Mouse (Mus musculus) Muller cell, postnatal 12 days (primary cell): ENCODE data around the gene Plet1.
A peak's percentile ranks its signal among the peaks of the same experiment; 100 is the strongest.

ENCODE experiments used
- DNase-seq: peaks from one replicate; pipeline ENCODE4 v3.0.0-alpha.2; 2015; ENCODE audit errors: inconsistent ontology term

Plet1 gene

DNA sequence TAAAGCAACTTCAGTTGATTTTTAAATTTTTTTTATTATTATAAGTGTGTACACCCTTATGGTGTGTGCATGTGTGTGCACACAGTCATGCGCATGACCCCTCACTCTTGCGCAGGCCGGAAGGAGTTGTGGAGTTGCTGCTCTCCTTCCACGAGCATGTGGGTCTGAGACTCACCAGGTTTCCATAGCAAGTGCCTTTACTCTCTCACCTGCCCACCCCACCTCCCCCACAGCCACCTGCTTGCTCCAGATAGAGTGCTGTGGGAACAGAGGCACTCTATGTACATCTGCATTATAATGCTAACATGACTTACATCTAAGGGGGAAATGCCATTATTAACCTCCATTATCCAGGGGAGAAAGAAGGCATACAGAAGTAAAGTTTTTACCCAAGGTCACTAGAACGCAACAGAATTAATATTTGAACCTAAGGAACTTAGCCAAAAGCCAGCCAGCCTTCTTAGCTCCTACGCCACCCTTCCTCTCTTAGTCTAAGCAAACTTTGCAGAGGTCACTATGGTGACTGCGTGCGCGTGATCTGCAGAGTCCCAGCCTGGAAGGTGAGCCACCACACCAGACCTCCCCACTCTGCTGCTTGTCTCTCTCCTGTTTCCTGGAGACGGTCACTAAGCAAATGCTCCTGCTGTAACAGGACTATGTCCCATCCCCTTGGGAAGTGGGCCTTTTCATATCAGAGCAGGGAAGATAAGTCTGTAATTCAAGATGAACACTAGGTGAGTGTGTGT is 1.3 kb downstream of the Plet1 start:
- DNase-seq, result no peak

DNA sequence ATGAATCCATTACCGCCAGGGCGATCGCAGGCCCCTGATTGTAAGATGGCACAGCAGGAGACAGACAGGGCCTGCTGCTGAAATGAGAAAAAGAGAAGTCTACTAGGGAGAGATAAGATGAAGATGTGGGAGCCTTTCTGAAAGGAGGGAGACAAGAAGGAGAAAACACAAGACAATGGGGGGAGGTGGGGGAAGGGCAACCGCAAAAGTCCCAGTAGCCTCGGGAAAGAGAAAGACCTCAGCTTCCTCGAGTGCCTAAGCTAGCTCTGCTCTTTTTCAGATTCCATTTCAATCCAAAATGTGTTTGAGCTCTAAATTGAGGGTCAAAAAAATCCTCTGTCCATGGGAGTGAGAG is 1.8 kb downstream of the Plet1 start:
- no peak for DNase-seq

DNA sequence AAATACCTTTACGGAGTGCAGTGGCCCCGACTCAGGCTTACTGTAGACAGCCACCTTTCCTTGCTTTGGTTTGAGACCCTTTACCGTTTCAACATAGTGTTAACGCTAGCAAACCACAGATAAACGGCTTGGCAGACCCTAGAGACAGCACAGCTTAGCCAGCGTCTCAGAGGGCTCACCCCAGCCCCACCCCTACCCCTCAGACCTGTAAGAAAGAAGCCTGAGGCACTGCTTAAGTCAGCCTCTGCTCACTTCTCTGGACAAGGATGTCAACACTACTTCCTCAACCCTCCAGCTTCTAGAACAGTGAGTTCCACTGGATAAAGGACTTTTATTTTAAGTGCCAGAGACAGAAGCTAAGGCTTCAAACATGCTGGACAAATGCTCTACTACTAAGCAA is 2.2 kb downstream of the Plet1 start:
- no peak for DNase-seq

DNA sequence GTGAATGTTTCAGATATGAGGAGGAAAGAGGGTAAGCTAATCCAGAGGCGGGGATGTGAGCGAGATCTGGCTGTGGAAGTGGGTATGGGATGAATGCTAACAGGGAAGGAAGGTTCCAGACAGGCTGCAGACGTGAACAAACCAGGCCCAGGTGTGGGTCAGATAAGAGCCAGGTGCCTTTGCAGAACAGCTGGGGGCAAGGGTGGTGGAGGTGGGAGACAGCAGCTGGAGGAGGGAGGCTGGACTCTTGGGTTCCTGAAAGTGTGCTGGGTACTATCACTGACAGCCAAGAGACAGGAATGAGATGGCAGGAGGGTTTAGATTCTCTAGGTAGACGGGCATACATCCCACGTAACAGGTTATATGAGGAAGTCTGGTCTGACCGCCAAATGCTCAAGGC is 2.8 kb downstream of the Plet1 start:
- no peak for DNase-seq

DNA sequence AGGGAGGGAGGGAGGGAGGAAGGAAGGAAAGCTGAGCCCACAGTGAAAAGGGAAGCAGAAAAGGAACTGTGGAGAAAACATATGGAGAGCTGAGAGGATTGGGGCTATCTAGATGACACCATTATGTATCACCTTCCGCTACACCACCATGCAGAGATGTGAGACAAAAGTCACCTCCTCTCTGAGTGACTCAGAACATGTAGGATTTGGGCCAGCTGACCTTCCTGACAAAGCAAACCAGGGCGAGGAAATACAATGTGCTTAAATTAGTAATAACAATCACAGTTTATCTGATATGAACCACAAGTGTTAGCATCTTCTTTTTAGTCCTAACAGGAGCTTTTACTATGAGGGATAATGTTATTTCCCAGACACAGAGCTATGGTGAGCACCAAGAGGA is 3.2 kb downstream of the Plet1 start:
- no peak for DNase-seq

DNA sequence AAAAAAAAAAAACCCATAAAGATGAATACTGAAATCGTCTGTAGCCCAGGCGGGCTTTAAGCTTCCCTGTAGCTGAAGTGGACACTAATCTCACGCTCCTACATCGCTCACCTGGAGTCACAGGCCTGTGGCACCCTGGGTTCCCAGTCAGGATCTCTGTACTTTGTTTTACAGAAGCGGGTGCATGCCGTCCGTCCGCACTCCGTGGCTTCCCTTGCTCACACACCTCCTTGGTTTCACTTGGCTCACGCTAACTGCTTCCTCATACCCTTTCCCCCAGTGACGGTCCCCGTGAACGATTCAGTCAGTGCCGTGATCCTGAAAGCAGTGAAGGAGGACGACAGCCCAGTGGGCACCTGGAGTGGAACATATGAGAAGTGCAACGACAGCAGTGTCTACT is 4.5 kb downstream of the Plet1 start:
- no peak for DNase-seq

DNA sequence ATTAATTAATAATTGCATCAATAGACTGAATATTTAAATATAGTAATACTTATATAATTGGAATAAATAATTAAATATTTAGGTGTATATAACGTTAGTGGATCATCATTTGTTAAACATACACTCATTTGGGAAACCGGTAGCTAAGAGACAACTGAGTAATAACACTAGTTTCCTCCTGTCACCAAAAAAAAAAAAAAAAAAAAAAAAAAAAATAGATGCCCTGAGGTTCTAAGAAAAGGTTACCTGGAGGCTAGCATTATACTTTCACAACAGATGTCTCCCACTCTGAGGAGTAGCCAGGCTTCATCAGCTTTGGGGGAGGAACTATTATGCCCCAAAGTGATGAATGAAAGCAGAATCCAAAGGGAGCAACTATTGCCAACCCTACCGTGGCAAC is 5.5 kb downstream of the Plet1 start:
- DNase-seq, result no peak

DNA sequence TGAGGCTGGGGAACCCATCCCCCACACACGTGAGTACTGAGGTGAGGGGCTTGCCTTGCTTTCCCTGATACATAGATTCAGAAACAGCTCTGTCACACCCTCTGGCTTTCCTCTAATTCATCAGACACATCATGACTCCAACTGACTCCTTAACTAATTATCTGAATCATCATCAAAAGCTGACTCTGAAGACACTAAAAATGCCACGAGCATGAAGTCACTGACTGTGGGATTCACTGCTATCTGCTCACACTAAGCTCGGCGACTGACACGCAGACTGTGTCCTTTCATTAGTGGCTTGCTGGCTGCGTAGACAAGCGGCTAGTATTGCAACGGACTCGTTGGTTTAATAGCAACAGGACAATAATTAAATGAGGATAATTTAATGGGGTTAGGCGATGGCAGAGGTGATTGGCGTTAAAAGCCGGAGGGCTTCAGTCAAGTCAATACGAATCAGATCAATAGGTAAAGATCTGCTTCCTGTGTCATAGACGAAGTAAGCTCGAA is 6.2 kb downstream of the Plet1 start:
- DNase-seq, result peak; percentile 68

DNA sequence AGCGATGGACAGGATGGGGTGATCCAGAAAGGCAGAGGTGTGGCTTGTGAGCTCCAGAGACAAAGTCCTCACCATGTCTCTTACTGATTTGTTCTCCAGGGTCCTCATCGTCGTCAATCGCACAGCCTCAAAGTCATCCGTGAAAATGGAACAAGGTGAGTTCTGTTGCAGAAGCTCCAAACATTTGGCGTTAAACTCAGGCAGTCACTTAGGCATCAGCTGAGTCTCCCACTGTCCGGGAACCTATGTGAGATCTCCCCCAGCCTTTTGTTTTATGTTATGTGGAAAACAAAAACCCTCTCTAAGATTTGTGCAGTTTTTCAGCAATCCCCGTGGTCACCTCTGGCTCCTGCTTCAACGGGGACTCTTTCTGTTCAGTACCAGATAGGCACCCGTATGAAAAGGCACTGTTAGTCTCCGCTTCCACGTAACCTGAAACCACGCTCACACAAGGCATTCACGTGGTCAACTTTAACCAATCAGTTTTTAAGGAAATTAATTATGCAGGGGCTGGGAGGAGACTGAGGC is 6.7 kb downstream of the Plet1 start:
- peak; percentile 76 for DNase-seq

DNA sequence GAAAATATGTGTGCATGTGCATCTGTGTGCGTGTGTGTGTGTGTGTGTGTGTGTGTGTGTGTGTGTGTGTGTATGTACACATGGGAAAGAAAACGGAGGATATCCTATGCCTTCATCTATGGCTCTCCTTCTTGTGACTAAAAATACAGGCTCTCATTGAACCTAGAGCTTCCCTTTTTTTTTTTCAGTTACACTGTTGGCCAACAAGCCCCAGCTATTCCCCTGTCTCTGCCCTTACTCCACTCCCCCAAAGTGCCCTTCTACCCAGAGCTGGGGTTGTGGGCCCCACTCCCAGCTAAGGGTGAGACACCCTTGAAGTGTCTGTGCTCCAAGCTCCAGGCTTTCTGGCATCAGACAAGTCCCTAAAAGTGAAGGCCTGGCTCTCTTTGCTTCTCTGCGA is 8.6 kb downstream of the Plet1 start:
- no peak for DNase-seq

DNA sequence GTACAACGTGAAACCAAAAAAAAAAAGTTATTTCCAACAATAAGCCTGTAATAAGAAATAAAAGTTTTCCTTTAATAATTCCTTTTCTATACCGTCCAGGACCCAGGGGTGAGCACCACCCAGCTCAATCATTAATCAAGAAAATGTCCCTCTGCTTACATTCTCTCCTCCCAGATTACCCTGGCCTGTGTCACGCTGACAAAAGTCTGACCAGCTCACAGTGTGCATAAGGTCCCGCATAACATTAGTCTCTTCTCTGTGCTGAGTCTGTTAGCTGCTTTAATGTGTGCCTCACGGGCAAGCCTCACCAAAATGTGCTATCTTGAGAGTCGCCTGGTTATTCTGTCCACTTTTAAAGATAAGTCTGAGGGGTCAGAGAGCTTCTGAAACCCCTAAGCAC is 11.1 kb downstream of the Plet1 start:
- DNase-seq, result no peak

DNA sequence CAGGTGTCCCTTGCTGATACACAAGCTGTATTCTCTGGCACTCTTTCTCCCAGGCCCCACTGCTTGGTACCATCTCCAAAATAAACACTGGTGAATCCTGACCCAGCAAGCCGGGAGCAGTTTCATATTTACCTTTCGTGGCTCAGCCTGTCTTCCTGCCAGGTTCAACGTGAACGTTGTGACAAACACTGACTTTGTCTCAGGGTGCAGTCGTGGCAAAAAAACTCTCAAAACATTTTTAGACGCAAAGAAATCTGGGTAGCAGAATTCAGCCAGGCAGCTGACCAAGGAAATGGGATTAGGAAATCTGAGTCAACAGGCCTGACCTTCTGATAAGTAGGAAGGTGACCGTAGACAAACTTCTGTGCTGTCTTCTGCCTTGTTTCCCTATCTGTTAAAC is 13.2 kb downstream of the Plet1 start:
- DNase-seq, result no peak

DNA sequence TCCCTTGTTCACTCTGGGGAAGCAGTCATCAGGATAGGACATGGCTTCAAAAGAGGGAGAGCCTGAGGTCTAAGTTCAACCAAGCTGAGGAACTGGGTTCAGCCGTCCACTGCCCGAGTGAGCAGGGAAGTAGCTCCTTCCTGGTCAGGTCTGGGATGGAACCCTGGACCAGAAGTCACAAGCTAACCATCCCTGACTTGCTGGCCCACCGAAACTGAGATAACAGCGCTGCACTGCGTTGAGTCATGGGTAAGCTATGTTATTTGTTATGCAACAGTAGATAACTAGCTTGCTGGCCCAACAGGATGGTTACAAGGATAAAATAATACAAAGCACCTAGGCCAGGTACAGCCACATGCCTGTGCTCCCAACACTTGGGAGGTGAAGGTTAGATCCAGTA is 21.1 kb downstream of the Plet1 start:
- DNase-seq, result no peak

DNA sequence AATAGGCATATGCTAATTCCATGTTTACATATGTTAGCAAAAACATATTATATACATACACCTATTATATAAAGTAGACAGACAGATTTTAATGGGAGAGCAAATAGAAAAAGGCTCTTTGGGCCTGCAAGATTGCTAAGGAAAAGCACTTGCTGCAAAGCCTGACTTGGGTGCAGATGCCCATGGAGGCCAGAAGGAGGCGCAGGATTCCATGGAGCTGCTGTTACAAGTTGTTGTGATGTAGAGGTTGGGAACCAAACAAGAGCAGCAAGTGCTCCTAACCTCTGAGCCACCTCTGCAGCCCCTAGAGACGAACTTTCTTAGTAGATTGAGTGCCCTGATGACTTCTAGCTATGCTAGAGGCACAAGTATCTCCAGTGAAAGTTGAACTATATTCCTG is 24.5 kb downstream of the Plet1 start:
- DNase-seq, result no peak

DNA sequence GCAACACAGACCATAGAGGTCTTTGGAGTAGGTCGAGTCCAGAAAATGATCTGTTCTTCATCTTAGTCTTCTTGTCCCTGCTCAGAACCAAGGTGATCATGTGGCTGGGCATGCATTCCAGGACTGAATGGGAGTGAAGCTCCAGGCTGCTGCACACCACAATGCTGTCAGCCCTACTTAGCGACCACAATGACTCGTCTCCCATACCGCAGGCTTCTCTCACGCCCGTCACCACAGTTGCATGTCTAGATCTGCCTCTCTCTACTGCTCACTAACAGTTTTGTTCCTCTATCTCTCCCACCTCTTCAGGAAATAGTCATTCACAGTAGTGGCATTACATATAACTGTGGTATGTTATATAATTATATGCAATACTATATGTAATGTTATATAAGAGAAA is 26.4 kb downstream of the Plet1 start:
- peak; percentile 40 for DNase-seq

DNA sequence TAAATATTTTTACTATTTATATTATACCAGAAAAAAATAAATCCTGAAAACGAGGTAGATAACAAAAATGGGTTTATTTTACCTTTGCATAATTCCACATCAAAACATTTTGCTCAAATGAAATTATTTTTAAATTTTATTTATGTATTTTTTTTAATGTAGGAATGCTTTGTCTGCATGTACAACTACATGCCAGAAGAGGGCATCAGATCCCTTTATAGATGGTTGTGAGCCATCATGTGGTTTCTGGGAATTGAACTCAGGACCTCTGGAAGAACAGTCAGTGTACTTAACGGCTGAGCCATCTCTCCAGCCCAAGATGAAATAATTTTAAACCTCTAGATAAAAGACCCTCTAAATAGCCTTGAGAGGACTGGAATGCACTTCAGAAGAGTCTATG is 27.2 kb downstream of the Plet1 start:
- no peak for DNase-seq

DNA sequence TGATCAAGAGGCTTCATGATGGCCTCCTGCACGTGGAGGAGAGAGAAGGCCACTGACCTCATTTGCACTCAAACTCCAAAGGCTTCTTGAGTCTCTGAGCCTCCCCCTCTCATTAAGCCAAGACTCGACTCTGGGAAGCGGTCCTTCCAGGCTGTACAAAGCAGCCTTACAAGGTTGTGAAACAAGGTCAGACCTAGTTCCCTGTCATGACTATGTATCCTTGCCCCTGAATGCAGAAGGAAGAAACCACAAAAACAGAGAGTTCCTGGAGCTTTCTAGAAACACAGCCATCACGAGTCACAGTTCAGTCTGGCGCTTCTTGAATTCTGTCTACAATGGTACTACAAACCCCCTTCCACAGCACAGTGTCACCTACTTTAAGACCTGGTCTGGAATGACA is 28.2 kb downstream of the Plet1 start:
- no peak for DNase-seq

DNA sequence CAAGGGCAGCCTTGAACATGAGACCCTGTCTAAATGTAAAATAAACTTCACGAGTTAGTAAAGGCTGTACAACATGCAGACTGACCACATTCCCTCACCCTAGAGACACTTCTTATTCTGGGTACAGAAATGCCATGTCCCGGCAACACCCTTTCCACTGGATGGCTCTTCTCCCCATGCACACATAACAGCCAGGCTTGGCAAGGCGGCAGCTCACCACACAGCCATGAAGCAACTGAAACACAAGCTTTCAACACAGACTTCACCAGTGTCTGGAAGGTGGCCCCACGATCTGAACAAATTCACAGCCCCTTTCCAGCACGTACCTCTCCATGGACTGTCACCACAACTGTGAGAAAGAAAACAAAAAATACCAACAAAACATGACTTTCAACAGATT is 30.6 kb downstream of the Plet1 start:
- no peak for DNase-seq

DNA sequence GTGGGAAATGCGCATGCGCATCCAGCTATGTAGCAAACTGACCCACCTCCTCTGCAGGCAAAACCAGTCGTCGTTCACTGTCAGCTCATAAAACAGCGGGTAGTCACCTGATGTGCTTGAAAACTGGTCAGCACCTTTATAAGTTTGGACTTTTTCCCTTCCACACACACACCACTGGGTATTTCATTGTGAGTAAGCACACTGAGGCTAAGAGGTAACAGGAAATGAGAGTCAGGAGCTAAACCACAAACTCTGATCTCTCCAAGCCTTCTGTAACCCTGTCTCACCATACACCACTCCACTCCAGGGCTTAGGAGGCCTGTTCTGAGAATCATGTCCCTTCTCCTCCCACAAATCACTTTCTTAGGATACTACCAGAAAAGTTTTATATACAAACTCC is 31.3 kb downstream of the Plet1 start:
- no peak for DNase-seq

DNA sequence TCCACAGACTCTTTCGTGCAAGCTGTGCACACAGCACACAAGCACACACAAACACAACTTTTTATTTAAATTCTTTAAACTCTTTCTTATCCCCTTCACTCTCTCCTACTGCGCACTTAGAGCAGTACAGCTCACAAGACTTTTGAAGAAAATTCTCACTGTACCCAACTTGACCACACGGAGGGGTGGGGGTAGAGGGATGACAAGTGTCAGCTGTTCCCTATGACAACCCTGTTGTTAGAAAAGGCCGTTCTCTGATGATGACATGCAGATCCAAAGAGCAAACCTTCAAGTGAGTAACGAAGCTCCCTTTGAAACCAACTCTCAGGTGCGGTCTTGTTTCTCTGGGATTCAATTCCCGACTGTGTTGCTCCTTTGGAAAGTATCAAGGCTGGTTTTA is 33.5 kb downstream of the Plet1 start:
- DNase-seq, result no peak

DNA sequence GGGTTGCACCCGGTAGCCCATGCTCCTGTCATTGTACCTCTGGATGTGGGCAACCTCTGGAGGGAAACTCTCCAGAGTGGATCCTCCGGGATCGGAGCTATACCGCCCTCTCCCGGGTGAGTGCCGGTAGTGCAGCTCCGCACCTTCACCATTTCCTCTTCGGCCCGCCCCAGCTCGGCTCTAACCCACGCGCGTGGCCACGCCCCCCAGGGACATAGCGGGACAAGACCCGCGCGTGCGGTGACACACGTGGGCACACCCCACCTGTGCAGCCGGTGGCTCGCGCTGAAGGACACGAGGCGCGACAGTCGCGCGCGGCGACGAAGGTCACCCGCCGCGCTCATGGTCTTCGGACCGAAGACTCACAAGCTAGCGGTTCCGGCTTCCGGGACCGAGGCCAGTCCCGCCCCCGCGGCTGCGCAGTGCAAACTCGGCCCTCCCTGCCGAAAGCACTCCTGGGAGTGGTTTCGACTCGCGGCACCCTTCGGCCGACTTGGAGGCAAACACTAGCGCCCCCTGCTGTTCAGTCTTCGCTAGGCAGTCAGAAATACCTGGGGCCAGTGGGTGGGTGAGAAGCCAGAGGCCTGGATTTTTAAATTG is 34.1 kb downstream of the Plet1 start, which contains the start of gene Pts:
Pts (minus strand) TSS at position 432 of the 600 bp plus-strand sequence.
- DNase-seq, result peak; percentile 98

DNA sequence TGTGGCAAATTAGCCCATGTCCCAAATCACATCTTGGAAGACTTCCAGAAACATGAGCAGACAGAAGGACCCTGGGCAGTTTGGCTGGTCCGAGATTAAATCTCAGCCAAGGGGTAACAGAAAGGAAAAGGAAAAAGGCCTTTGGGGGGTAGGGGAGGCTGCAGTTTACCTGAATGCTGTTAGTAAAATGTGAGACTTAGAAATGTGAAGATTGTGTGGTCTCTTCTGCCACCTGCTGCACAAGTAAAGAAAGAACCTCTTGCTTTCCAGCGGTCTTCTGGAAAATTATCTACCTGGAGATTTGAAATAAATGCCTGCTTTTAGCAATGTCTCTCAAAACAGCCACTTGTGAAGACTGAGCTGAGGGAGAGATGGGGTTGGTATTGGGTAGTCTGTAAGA is 36.6 kb downstream of the Plet1 start:
- peak; percentile 32 for DNase-seq

DNA sequence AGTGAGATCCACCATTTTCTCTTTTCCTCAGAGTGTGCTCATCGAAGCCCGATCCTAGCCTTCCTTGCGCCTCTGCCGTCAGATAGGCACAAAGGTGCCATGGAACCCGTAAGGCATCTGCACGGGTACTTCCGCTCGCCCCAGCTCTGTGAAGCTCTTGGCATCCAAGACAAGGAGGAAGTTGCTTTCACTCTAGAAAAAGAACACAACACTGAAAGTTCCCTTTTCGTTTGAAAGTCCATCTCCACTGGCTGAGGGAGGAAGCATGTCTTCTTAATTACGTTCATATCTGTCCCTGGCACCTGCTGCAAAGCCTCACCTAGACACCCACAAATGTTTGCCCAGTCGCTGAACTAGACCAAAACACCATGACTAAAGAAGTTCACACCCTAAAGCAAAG is 39.0 kb downstream of the Plet1 start:
- DNase-seq, result no peak
